Mouse (Mus musculus) cortical plate, adult 2 months (tissue): Measurements from ENCODE around the gene Scd1. TPM values are rescaled to one million over a fixed set of nuclear protein-coding genes. Genes with fewer than 3 reads are reported as not detected.

Source experiments
- H3K27ac ChIP-seq: fragments of 200-500 bp; 2 replicates; pipeline ENCODE4 v1.5.1; 2012; ENCODE audit warnings: low read length, control low read depth, inconsistent platforms; ENCODE audit not compliant: insufficient read depth
- H3K4me1 ChIP-seq: fragments of 200-500 bp; 2 replicates; pipeline ENCODE4 v1.6.1; 2011; ENCODE audit warnings: low read length; ENCODE audit not compliant: control insufficient read depth, insufficient read depth
- H3K4me3 ChIP-seq: fragments of 200-500 bp; 2 replicates; pipeline ENCODE4 v1.5.1; 2011; ENCODE audit warnings: mild to moderate bottlenecking, low read length, control low read depth; ENCODE audit not compliant: insufficient read depth
- CTCF ChIP-seq: fragments of 200-500 bp; IDR thresholded peaks from 2 replicates; pipeline ENCODE4 v1.5.1; 2011; ENCODE audit warnings: mild to moderate bottlenecking, control low read depth, low read length; ENCODE audit not compliant: insufficient read depth; ENCODE audit errors: extremely low read depth
- POLR2A ChIP-seq: fragments of 200-500 bp; IDR thresholded peaks from 2 replicates; pipeline ENCODE4 v1.6.1; 2011; ENCODE audit warnings: mild to moderate bottlenecking, low read length, control low read depth; ENCODE audit not compliant: insufficient read depth; ENCODE audit errors: extremely low read depth
- polyA plus RNA-seq: library from polyadenylated mRNA; depleted of rRNA; stranded (reverse); fragments of >200 nt; gene quantifications from 2 replicates; pipeline ENCODE4 v1.2.3, GENCODE M21; 2012; rRNA removed

Gene Scd1
- polyA plus RNA-seq, result 121 and 184 TPM in 2 replicates

DNA sequence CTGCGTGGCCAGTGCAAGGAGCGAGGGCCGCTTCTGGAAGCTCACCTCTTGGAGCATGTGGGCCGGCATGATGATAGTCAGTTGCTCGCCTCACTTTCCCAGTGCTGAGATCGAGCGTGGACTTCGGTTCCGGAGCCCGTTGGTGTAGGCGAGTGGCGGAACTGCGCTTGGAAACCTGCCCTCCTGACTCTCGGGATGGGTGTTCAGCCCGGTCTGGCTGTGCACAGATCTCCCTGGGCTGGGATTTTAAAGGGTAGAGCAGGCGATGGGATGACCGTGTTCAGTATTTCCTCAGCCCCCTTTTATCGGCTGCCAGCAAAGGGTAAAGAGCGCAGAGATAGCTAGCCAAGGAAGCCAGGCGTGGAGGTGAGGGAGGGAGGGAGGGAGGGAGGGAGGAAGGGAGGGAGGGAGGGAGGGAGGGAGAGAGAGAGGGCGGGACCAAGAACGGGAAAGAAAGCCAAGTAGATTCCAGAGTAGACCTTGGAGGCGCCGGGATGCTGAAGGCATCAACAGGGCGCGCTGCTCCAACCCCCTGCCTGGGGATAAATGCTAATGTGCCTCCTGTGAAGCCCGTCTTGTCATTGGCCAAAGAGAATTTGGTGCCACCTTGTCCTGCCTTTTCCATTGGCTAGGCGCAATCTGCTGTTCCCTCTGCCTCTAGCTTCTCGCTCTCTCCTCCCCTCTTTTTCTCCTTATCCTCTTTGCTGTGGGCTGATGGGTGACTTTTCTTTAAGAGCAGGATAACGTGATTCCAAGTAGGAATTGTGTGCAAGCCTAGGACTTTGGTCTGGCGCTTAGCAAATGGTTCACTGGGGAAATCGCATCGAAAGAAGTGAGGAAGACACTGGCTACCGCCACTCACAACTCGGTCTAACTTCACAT is at the start of gene Scd1:
Scd1 (minus strand) TSS at position 539 of the 882 bp plus-strand sequence.
- TF ChIP-seq CTCF, result no peak
- peak; percentile 45; the same call in 1 of the 2 replicates for TF ChIP-seq POLR2A

DNA sequence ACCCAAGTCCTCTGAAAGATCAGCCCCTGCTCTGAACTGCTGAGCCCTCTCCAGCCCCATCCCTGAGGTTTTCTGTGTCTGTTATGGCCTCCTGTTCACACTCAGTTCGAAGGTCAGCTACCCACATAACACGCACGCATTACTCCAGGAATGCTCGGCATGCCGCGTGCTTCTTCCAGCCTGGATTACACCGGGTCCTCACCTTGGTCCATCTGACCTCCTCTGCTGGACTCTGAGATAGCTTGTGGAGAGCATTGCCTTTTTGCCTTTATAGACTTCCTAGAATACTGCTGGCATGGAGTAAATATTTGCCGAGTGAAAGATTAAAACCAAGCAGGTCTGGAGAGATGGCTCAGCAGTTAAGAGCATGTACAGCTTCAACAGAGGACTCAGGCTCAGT is 47.7 kb upstream of the Scd1 start:
- TF ChIP-seq POLR2A, result no peak
- TF ChIP-seq CTCF, result no peak
- H3K4me3 ChIP-seq, result no peak overlapping the region
- peaks cover 2% of the 10 kb centered on the region; the same call in 1 of the 2 replicates for H3K4me1 ChIP-seq
- H3K27ac ChIP-seq, result no peak overlapping the region

More for the DNA sequence above, at the start of gene Scd1:
- H3K27ac ChIP-seq, result 0 out of 2 replicates have a peak within 1 kb of the TSS, but pooled peaks have one; percentile 38
- H3K4me1 ChIP-seq, result no peaks in the 10 kb centered on the region; the same call in 1 of the 2 replicates
- peak within 1 kb of the TSS; percentile 62 for H3K4me3 ChIP-seq

GRCm38 (mm10) chr19:44454862-44455261 is 47.2 kb upstream of the Scd1 start:
- Histone ChIP-seq H3K27ac (no peak overlapping the region), H3K4me1 (peaks cover 2% of the 10 kb centered on the region; the same call in 1 of the 2 replicates), H3K4me3 (no peak overlapping the region)
- TF ChIP-seq CTCF, result no peak
- TF ChIP-seq POLR2A, result no peak

DNA sequence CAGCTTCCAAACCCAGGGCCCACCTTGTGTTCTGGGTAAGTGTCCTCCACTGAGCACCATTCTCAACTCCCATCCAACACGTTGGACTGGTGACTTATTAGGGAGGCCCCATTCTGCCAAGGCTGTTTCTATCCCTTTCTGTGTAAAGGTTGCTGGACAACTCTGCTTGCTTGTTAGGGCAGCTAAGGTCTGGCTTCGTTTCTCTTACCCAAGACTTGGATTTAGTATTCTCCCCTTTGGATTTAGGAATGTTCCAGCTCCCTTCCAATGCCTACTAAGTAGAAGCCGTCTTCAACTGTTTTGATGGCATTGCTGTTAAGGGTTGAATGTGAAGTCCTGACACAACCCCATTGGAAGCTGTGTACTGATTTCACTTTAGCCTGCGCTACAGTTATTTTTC is 40.2 kb upstream of the Scd1 start:
- Histone ChIP-seq H3K27ac (no peak overlapping the region), H3K4me1 (no peaks in the 10 kb centered on the region), H3K4me3 (no peak overlapping the region)
- no peak for TF ChIP-seq POLR2A
- no peak for TF ChIP-seq CTCF

GRCm38 (mm10) chr19:44445755-44446154 is 38.1 kb upstream of the Scd1 start:
- no peak overlapping the region for H3K4me3 ChIP-seq

DNA sequence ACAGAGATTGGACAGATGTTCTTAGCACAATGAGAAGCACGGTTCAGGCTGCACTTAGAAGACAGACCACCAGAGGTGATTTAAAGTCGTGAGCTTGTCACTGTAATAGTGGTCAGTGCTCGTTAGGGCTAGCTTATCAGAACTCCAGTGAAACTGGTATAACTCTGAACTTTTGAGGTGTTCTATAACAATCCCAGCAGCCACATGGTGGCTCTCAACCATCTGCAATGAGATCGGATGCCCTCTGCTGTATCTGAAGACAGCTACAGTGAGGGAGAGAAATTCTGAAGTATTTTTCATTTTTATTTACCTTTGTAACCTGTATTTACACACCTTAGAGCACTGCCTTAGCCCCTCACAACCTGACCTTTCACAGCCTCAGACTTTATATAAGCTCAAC is 31.6 kb upstream of the Scd1 start:
- no peak overlapping the region for H3K27ac ChIP-seq
- H3K4me1 ChIP-seq, result no peaks in the 10 kb centered on the region
- H3K4me3 ChIP-seq, result no peak overlapping the region
- TF ChIP-seq CTCF (0 out of 2 replicates have a peak, but pooled peaks have one; percentile 11), POLR2A (no peak)

More at GRCm38 (mm10) chr19:44445755-44446154, 38.1 kb upstream of the Scd1 start:
- H3K4me1 ChIP-seq, result no peaks in the 10 kb centered on the region
- H3K27ac ChIP-seq, result no peak overlapping the region
- TF ChIP-seq POLR2A, result no peak
- no peak for TF ChIP-seq CTCF

DNA sequence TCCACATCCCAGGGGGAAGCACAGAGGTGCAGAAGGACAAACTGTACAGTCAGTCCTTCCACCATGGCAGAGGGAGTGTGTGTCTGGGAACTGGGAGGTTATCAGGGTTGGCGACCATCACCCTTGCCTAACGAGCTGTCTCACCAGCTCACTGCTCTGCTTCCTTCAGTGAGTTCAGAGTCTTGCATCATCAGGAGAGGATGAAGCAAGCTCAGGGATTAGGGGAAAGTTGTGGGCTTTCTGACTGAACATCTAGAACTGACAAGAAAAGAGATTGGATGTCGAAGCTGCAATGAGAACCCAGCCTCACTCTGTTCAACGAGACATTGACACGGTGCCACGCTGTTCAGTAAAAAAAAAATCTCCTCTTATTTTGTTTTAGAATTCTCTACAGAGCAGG is 30.3 kb upstream of the Scd1 start:
- Histone ChIP-seq H3K4me3 (no peak overlapping the region), H3K4me1 (no peaks in the 10 kb centered on the region), H3K27ac (no peak overlapping the region)
- no peak for TF ChIP-seq CTCF
- TF ChIP-seq POLR2A, result no peak

- Histone ChIP-seq H3K4me3 (no peak overlapping the region), H3K27ac (no peak overlapping the region), H3K4me1 (no peaks in the 10 kb centered on the region)
- TF ChIP-seq POLR2A (no peak), CTCF (no peak)
Measured at GRCm38 (mm10) chr19:44432084-44432483, 24.4 kb upstream of the Scd1 start.

- no peaks in the 10 kb centered on the region for H3K4me1 ChIP-seq
- H3K27ac ChIP-seq, result no peak overlapping the region
- TF ChIP-seq POLR2A (no peak), CTCF (no peak)
- H3K4me3 ChIP-seq, result no peak overlapping the region
Measured at GRCm38 (mm10) chr19:44427721-44428120, 20.0 kb upstream of the Scd1 start.
